Mouse (Mus musculus): ENCODE measurements at regions not wholly inside any gene's neighbourhood (a gene's known extent, or its start where the extent isn't known, plus 50 kb on each side); places are given as distances from the start of the nearest gene placed in this dataset.
A peak's percentile ranks its signal among the peaks of the same experiment; 100 is the strongest.

DNA sequence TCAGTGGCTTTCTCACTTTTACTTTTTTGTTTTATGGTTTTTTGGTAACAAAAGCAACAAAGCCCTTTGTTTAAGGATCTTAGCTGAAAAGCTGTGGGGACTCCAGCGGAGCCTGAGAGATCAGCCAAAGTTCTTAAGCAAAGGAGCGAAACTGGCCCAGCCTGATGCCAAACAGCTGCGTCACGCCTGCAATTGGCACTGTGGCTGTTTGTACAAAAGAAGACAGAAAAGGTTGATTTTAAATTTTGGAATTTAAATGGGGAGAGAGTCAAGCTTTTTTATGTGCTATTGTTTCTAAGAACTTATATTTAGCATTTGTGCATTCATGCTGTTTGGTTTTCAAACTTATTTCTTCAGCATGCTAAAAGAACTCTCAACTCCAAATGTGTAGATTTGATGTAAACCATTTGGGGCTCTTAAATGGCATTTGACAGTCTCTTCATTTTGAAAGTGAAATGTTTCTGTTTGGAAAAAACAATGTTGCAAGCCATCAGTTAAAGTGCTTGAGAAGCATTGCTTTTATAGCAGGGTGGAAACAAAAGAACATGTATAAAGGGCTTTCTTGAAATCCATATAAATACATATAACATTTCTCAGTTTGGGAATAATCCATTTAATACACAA, 105.1 kb upstream of the Daam1 start:
- no peak for DNase-seq

DNA sequence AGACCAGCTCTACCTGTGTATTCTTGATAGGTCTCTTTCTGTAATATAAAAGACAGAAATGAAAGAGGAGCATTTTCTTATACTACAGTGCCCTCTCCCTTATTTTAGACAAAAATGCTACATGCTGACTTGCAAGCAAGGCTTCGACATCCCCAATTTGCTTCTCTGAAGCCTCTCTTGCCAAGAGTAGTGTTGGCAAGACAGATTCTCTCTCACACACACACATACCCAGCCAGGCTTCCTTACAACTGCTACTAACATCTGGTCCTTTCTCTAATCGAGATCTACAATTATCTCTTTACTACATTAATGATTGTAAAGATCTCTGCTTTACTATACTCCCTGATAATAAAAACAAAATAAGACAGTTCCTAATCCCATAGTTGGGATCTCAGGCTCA, 87.5 kb upstream of the Daam1 start:
- no peak for DNase-seq

DNA sequence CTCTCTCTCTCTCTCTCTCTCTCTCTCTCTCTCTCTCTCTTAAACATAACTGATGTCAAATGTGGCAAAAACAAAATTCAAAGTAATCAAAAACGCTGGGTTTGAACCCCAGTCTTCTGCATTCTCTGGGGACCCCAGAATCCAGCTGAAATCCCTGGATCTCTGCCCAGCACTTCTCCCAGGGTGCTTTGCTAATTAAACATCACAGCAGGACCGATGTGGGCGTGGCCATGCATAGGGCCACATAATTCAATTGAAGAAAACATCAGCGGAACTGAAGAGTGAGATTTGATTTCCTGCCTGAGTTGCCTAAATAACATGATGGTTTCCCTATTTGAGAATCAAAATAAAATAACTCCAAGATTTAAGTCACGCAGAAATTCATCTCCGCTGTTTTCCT, 84.9 kb upstream of the Daam1 start:
- no peak for DNase-seq

DNA sequence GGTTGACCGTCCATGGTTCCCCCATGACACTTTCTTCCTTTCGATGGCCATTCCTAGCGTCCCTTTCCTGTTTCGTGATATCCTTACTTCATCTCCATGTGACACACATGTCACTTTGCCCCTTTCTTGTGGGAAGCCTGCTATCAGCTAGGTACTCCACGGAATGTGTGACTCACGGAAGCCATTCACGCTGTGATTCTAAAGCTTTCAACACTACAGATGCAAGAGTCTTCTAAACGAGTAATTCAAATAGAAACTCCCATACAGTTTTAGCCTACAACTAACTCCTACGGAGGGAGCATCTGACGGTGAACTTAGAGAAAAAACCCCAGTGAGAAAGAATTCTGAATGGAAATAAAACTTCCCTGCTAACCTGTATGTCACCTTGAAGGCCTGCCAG, 83.5 kb upstream of the Daam1 start:
- DNase-seq = no peak

DNA sequence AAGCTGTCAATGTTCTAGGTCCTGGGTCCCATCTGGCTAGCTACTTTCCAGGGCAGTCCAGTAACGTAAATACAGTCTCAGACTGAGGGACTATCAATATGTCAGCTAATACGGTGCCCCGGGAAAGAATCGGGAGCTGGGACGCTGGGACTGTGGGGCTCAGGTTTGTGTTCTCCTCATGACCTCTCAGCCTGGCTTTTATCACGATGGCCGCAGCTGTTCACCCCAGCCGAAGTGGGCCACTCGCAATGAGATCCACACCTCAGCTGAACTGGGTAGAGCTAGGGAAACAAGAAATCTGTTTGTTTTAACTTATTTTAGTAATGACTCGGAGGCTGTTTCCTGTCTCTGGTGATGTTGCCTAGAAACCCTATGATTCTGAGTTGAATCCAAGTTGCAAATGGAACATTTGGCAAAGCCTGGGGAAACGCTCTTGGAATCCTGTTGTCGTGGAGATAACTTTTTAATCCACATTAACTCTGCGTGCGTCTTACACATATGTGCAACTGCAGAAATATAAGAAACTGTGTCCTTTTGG, 83.0 kb upstream of the Daam1 start:
- DNase-seq = no peak

DNA sequence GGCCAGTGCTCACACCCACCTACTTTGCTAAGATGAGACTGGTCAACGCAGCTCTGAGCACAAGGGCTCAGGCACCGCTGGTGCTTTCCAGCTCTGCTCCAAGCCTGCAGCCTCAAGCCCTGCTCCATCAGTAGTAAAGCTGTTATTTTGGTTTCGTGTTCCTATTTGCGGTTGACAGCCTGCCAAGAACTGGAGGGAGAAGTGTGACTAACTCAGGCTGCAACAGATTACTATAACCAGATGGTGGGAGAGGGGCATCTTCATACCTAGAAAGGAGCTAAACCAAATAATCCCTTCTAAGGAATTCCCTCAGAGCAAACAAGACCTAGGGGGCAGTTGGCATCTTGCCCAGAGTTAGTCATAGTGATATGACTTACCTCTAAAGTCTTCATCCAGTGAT, 82.1 kb upstream of the Daam1 start:
- no peak for DNase-seq

DNA sequence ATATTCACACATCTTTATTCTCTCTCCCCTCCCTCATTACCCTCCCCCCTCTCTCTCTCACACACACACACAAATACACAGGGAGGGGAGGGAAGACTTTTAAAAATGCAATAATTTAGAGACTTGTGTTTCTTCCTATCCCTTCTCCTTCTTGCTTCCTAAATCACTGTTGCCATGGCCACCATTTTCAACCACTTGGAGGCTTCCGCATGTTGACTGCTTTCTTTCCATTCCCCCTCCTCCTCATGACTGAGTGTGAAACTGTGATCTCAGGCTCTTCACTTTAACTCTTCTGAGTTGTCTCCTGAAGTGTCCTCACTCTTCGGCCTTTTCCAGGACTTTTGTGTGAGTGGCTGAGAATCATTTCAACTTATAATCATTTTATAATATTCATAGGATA, 81.2 kb upstream of the Daam1 start:
- no peak for DNase-seq

DNA sequence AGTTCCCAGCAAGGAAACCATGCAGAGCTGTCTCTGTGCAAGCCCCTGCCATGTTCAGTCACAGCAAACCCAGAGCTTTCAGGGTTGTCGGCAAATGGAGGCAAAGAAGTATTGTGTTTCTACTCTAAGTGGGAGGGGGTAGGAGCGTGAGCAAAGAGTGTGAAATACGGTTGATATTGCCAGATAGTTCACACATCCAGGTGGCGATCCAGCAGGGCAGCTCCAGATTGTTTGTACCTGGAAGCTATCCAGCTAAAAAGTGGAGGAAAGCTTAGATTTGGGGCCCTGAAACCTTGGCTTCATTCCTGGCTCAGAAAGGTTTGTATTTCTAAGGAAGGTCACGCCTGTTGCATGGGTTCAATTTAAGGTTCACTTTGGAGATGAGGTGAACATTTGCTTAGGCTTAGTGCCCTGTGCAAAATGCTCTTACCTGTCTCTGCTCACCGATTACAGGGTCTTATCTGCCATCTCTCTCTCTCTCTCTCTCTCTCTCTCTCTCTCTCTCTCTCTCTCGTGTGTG, 78.1 kb upstream of the Daam1 start:
- no peak for DNase-seq

DNA sequence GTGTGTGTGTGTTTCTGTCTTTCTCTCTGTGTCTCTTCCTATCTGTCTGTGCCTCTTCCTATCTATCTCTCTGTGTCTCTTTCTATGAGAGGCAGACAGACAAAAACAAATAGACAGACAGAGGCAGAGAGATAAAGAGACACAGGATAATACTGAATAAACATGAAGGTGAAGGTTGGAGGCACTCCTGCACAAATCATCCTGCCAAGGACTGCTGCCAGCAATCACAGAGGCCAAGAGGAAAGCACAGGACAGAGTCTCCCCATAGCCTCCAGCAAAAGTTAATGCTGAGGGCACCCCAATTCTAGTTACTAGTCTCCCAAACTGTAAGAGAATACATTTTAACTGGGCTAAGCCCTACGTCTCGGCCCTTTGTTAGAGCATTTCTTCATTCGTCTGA, 77.6 kb upstream of the Daam1 start:
- no peak for DNase-seq

DNA sequence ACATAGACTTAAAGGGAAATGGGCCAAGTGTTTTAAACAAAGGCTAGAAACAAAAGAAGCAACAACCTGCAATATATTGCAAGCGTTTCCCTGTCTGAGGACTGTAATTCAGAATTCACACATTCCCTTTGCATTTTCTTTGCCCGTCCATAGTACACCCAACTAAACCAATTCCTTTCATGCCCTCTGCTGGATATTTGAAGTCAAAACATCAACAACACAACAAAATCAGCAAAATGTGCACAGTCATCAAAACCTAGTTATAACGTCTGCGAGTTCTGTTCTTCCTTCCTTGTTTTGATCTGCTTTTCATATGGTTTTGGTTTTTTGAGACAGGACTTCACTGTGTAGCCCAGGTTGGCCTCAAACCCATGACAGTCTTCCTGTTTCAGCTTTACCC, 67.7 kb upstream of the Daam1 start:
- DNase-seq = no peak

DNA sequence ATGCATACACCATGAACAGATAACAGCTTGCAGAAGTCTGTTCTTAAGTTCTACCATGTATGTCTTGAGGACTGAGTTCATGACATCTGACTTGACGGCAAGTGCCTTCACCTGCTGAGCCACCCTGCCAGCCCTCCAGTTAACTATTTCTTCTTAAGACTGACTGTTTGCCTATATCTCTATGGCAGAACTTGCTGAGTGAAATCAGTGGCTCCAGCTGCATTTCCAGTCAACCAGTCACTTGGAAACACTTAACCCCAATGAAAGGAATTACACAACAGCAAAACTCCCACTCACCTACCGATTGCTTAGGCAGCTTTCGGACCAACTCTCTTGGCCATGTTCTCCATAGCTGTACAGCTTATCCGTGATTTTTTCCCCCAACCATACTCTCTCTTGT, 64.8 kb upstream of the Daam1 start:
- DNase-seq = no peak

DNA sequence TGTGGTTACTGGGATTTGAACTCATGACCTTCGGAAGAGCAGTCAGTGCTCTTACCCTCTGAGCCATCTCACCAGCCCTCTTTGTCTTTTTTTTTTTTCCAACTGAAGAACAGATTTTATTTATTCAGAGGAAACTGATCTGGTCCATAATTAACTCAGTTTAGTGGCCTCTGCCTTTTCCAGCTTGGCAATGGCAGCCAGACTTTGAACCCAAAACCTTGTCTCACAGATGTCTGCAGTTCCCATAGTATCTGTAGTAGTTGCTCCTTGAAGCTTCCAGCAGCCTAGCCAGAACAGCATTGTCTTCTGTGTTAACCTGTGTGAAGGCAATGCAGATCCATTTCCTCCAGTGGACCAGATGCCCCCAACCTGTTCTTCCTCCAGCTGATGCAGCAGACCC, 64.2 kb upstream of the Daam1 start:
- no peak for DNase-seq

DNA sequence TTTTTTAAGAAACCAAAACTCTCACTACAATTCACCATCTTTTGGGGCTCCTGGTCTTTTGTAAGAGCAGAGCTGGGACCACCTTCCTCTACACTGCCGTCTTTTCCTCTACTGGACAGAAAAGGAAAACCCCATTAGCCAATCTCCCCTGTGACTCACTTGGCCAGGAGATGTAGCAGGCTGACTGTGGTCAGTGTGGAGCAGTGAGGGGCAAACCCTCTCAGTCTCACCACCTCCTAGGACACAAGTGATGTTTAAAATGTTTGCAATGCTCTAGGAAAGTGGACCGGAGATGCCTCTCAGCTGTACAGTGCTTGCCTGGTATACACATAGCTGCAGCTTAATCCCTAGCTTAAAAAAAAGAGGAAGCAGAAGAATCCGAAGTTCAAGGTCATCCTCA, 63.0 kb upstream of the Daam1 start:
- no peak for DNase-seq

DNA sequence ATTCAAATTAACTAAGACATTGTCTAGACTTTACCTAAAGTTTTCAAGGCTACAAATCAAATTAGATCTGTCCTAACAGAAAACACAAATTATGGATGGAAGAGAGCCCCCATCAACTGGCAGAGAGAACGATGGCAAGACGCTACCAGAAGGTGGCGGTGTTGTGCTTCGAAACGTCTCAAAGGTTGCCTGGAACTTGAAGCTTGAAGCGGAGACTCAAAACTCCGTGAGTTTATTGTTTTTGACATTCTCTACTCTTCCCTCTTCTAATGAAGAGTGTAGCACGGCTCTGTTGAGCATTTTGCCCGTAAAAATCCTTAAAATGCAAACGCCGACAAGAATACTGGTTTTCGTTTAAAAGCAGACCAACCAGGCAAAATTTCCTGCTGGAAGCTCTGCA, 62.4 kb upstream of the Daam1 start:
- DNase-seq = peak; percentile 33 to 66

DNA sequence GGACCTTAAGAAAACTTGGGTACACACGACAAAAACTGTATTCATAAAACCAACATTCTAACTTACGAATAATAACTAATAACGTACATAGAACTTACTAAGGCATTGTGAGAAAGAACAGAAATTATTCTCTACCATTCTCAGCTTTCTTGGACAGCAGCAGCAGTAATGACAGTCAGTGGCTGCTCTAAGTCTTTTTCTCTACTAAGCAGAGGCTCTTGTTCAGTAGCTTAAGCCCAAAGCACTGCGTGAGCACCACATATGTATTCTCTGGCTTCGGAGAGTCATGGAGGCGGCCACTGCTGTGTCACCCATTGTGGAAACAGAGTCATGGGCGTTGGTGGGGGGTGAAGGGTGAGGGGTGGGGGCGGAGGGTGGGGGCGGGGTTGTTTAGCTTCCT, 62.0 kb upstream of the Daam1 start:
- DNase-seq = no peak

DNA sequence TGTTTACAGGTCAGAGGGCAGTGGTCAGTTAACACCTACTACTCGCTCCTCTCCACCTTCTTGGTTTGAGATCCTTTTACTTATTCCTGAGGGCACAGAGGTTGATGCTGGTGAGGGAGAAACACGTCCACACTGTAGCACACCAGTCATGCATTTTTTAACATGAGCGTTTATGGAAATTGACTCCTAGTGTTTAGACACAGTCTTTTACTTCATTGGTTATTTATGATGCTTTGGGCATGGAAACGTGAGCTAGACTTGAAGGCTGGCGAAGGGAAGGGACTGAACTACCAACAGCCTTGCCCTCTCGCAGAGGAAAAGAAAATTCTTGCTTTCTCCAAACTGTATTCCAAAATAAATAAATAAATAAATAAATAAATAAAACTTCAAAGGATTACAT, 61.6 kb upstream of the Daam1 start:
- DNase-seq = no peak

DNA sequence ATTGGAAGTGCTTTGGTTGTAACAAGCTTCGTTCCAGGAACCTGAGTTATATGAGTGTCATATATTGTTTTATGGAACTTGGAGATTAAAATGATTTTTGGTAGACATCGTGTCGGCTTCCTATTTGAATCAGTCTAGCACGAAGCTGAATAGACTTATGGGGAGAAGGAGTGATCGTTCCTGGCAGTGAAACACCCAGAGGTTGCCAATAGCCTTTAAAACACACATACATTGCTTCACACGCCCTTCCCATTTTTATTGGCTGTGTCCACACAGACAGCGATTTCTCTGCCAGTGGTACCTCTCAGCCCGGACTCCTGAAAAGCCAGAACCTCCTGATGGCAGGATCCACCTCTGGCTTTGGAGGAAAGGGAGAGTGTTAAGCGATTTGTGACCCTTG, 57.0 kb upstream of the Daam1 start:
- no peak for DNase-seq

DNA sequence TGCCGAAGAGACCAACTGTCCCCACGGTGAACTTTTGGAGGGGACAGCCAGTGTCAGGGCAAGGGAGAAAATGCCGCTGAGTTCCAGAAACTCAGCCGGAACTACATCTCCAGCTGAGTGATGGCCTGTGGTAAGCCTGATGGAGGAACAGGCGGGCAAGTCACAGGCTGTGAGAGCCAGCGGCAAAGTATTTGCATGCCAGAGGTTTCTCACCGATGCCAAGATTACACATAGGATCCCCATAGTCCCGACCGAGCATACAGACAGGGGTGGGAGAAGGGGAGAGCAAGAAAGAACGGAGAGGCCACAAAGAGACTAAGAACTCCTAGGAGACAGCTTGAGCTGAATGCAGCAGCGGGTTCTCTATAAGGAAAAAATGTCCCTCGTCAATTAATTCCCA, 55.8 kb upstream of the Daam1 start:
- DNase-seq = no peak

DNA sequence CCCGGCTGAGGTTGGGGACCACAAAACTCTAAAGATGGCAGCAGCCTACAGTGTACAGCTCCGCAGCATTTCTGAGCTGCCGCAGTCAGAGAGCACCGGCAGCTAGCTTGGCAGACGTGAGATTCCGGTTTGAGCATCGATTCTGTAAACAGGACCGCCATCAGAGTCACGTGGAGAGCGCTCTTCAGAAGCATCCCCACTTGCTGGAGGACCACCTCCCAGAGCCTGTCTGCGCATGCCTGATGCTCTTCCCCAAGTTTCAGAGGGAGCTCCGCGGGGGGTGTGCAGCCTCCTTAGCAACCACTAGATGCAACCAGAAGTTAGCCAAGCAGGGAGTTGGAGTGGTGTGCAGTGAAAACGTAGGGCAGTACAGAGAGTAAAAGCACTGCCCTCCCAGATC, 52.7 kb upstream of the Daam1 start:
- no peak for DNase-seq

DNA sequence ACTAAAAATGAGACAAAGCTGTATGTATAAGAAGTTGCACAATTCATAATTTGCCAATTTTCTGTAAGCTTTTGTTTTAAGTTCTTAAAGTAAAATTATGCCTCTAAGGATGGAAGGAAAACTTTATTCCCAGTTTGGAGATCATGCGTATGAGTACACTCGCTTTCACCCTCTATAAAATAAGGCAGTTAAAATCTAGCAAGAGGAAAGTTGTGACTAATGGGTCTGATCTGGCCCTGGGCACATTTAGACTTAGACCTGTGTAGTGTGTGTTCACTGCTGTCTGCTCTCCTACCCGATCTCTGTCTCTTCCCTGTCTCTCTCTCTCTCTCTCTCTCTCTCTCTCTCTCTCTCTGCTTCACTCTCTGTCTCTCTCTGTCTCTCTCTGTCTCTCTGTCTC, 51.9 kb upstream of the Daam1 start:
- DNase-seq = no peak

DNA sequence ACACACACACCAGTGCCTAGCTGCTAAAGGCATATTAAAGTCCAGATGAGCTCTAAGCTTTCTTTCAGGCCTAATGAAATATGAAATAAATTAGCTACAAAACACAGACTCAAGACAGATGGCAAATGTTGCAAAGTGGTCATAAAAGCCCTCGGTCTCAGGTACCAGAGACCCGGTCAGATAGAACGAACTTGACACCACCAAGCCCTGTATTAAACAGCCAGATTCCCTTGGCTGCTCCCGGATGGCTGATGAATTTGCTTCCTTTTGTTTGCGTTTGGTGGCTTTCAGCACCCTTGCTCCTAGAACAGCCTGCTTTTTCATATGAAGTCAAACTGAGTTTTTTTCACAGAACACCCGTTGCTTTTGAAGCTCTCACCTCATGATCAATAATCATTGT, 51.5 kb upstream of the Daam1 start:
- DNase-seq = no peak
